Mouse (Mus musculus) intestine, embryonic 14.5 days (tissue): ENCODE measurements around the gene Slc4a2. TPM values are rescaled to one million over a fixed set of nuclear protein-coding genes. Genes with fewer than 3 reads are reported as not detected.

Experiments
- ATAC-seq: fragments of 200-750 bp; cut with Nextera tagmentation; replicated peaks from 2 replicates; pipeline ENCODE4 v1.8.0; 2017; ENCODE audit warnings: low read depth, moderate number of reproducible peaks, moderate TSS enrichment, moderate library complexity; ENCODE audit not compliant: low FRiP score, low TSS enrichment
- DNase-seq: peaks from one replicate; pipeline ENCODE4 v3.0.0-alpha.2; 2018; ENCODE audit warnings: low spot score
- H3K27ac ChIP-seq: fragments of 300-500 bp; sonication (generic); 2 replicates; pipeline ENCODE4 v1.5.1; 2014; ENCODE audit warnings: low read depth, mild to moderate bottlenecking, control low read depth
- H3K27me3 ChIP-seq: fragments of 300-500 bp; sonication (generic); replicated peaks from 2 replicates; pipeline ENCODE4 v1.6.1; 2014; ENCODE audit warnings: low read length, control low read depth; ENCODE audit not compliant: control insufficient read depth, insufficient read depth
- H3K36me3 ChIP-seq: fragments of 300-500 bp; sonication (generic); 2 replicates; pipeline ENCODE4 v1.6.1; 2014; ENCODE audit warnings: low read length, control low read depth; ENCODE audit not compliant: control insufficient read depth, insufficient read depth
- H3K4me1 ChIP-seq: fragments of 300-500 bp; sonication (generic); replicated peaks from 2 replicates; pipeline ENCODE4 v1.6.1; 2014; ENCODE audit warnings: low read length, control low read depth, mixed read lengths; ENCODE audit not compliant: control insufficient read depth, insufficient read depth
- H3K4me2 ChIP-seq: fragments of 300-500 bp; sonication (generic); 2 replicates; pipeline ENCODE4 v1.6.1; 2014; ENCODE audit warnings: low read length
- H3K4me3 ChIP-seq: fragments of 300-500 bp; sonication (generic); 2 replicates; pipeline ENCODE4 v1.5.1; 2014; ENCODE audit warnings: low read depth, low read length, control low read depth, mixed read lengths
- H3K9ac ChIP-seq: fragments of 300-500 bp; sonication (generic); 2 replicates; pipeline ENCODE4 v1.6.1; 2014; ENCODE audit warnings: mild to moderate bottlenecking, low read length
- H3K9me3 ChIP-seq: fragments of 300-500 bp; sonication (generic); 2 replicates; pipeline ENCODE4 v1.6.1; 2016; ENCODE audit warnings: low read length, control low read depth; ENCODE audit not compliant: control insufficient read depth
- WGBS: fragments of 180-500 bp; shearing (Covaris S2); extraction: QIAGEN DNeasy Blood & Tissue Kit; methylation state at CpG from one replicate; pipeline ENCODE4 v1.1.7; 2014; 5-methylcytosine and 5-hydroxymethylcytosine counted together
- polyA plus RNA-seq: library from polyadenylated mRNA; unstranded; fragments of >200 nt; fragmentation: Nextera tagmentation; extraction: Ambion mirVana; gene quantifications from 2 replicates; pipeline ENCODE4 v1.2.1, GENCODE M21; 2014

Slc4a2 gene
- polyA plus RNA-seq, 1 experiment from 2014 or later: 32.7 TPM

- 13% methylated on average over 9 of the region's 9 CpGs for WGBS
- H3K4me1 ChIP-seq: peaks cover 38% of the 10 kb centered on the region
These were observed 3.1 kb downstream of the Slc4a2 start for GRCm38 (mm10) chr5:24426556-24427284.

GRCm38 (mm10) chr5:24427285-24427633 lies 3.6 kb downstream of the Slc4a2 start:
- WGBS: 29% methylated on average over 12 of the region's 12 CpGs
- peaks cover 32% of the 10 kb centered on the region for H3K36me3 ChIP-seq
- no peak overlapping the region for H3K9ac ChIP-seq
- H3K4me1 ChIP-seq: peaks cover 37% of the 10 kb centered on the region
- H3K27me3 ChIP-seq: no peaks in the 10 kb centered on the region
- H3K4me2 ChIP-seq: peak overlapping the region; percentile 88
- no peak overlapping the region for H3K27ac ChIP-seq
- no peaks in the 10 kb centered on the region for H3K9me3 ChIP-seq
- peak overlapping the region; percentile 18 for H3K4me3 ChIP-seq
- ATAC-seq: no peak
- DNase-seq: no peak

More at GRCm38 (mm10) chr5:24426556-24427284, 3.1 kb downstream of the Slc4a2 start:
- ATAC-seq: no peak
- Histone ChIP-seq H3K9me3 (no peaks in the 10 kb centered on the region), H3K4me3 (peak overlapping the region; percentile 70), H3K27me3 (no peaks in the 10 kb centered on the region), H3K36me3 (peaks cover 29% of the 10 kb centered on the region), H3K9ac (0 out of 2 replicates have a peak overlapping the region, but pooled peaks have one; percentile 58), H3K27ac (no peak overlapping the region), H3K4me2 (peak overlapping the region; percentile 88)
- DNase-seq: no peak

GRCm38 (mm10) chr5:24427981-24428402 lies 4.4 kb downstream of the Slc4a2 start:
- no peak overlapping the region for H3K9ac ChIP-seq
- peaks cover 39% of the 10 kb centered on the region for H3K36me3 ChIP-seq
- DNase-seq: peak; percentile 72
- H3K4me3 ChIP-seq: peak overlapping the region; percentile 22
- H3K9me3 ChIP-seq: no peaks in the 10 kb centered on the region
- H3K4me1 ChIP-seq: peaks cover 29% of the 10 kb centered on the region
- peak overlapping the region; percentile 44; the same call in 1 of the 2 replicates for H3K27ac ChIP-seq
- WGBS: 10% methylated on average over 15 of the region's 15 CpGs
- no peaks in the 10 kb centered on the region for H3K27me3 ChIP-seq
- ATAC-seq: peak; percentile 45
- H3K4me2 ChIP-seq: peak overlapping the region; percentile 88

- peak overlapping the region; percentile 29 for H3K4me2 ChIP-seq
- H3K4me1 ChIP-seq: peaks cover 29% of the 10 kb centered on the region
- no peaks in the 10 kb centered on the region for H3K27me3 ChIP-seq
- H3K36me3 ChIP-seq: peaks cover 45% of the 10 kb centered on the region
- no peak for ATAC-seq
- peak overlapping the region; percentile 44 for H3K27ac ChIP-seq
- WGBS: 15% methylated on average over 9 of the region's 9 CpGs
- H3K4me3 ChIP-seq: peak overlapping the region; percentile 22
- no peaks in the 10 kb centered on the region for H3K9me3 ChIP-seq
- DNase-seq: peak; percentile 64
- H3K9ac ChIP-seq: no peak overlapping the region
These were observed 5.0 kb downstream of the Slc4a2 start for GRCm38 (mm10) chr5:24428596-24428995.

- peaks cover 97% of the 10 kb centered on the region for H3K36me3 ChIP-seq
- H3K4me1 ChIP-seq: no peaks in the 10 kb centered on the region
- 90% methylated on average over 8 of the region's 8 CpGs for WGBS
- DNase-seq (no peak), ATAC-seq (no peak)
- H3K9ac ChIP-seq: no peak overlapping the region
- H3K4me3 ChIP-seq: no peak overlapping the region
- H3K4me2 ChIP-seq: no peak overlapping the region
- no peaks in the 10 kb centered on the region for H3K27me3 ChIP-seq
- no peak overlapping the region for H3K27ac ChIP-seq
- H3K9me3 ChIP-seq: no peaks in the 10 kb centered on the region
These were observed 10.4 kb downstream of the Slc4a2 start for GRCm38 (mm10) chr5:24433993-24434392.

GRCm38 (mm10) chr5:24441187-24441586 lies 17.6 kb downstream of the Slc4a2 start:
- Histone ChIP-seq H3K4me2 (no peak overlapping the region), H3K36me3 (peaks cover 74% of the 10 kb centered on the region), H3K4me3 (no peak overlapping the region), H3K27me3 (no peaks in the 10 kb centered on the region), H3K9me3 (no peaks in the 10 kb centered on the region), H3K27ac (no peak overlapping the region), H3K9ac (no peak overlapping the region), H3K4me1 (peaks cover 16% of the 10 kb centered on the region)
- no peak for ATAC-seq
- DNase-seq: no peak
- WGBS: 95% methylated on average over 8 of the region's 8 CpGs

- DNase-seq (no peak), ATAC-seq (no peak)
- no peak overlapping the region for H3K4me2 ChIP-seq
- peaks cover 66% of the 10 kb centered on the region for H3K36me3 ChIP-seq
- H3K27me3 ChIP-seq: no peaks in the 10 kb centered on the region
- H3K9ac ChIP-seq: no peak overlapping the region
- H3K4me3 ChIP-seq: no peak overlapping the region
- WGBS: 84% methylated on average over 9 of the region's 9 CpGs
- no peaks in the 10 kb centered on the region for H3K9me3 ChIP-seq
- no peak overlapping the region for H3K27ac ChIP-seq
- H3K4me1 ChIP-seq: peaks cover 16% of the 10 kb centered on the region
These were observed 18.4 kb downstream of the Slc4a2 start for GRCm38 (mm10) chr5:24442029-24442428.

GRCm38 (mm10) chr5:24443204-24443603 lies 19.6 kb downstream of the Slc4a2 start:
- Histone ChIP-seq H3K4me2 (no peak overlapping the region), H3K27me3 (no peaks in the 10 kb centered on the region), H3K36me3 (peaks cover 56% of the 10 kb centered on the region), H3K9ac (no peak overlapping the region), H3K4me3 (no peak overlapping the region), H3K4me1 (peaks cover 19% of the 10 kb centered on the region), H3K27ac (no peak overlapping the region), H3K9me3 (no peaks in the 10 kb centered on the region)
- DNase-seq: no peak
- ATAC-seq: no peak
- 90% methylated on average over 7 of the region's 7 CpGs for WGBS

- peaks cover 19% of the 10 kb centered on the region for H3K4me1 ChIP-seq
- H3K27ac ChIP-seq: no peak overlapping the region
- H3K36me3 ChIP-seq: peaks cover 49% of the 10 kb centered on the region
- no peak for DNase-seq
- H3K4me2 ChIP-seq: peak overlapping the region; percentile 91
- H3K4me3 ChIP-seq: peak overlapping the region; percentile 89
- no peak for ATAC-seq
- H3K9me3 ChIP-seq: no peaks in the 10 kb centered on the region
- 85% methylated on average over 12 of the region's 12 CpGs for WGBS
- no peaks in the 10 kb centered on the region for H3K27me3 ChIP-seq
- H3K9ac ChIP-seq: peak overlapping the region; percentile 97
These were observed 20.3 kb downstream of the Slc4a2 start for GRCm38 (mm10) chr5:24443927-24444326.
